Mouse (Mus musculus) forebrain, embryonic 11.5 days (tissue): Measurements from ENCODE around the gene Hif1an. TPM values are rescaled to one million over a fixed set of nuclear protein-coding genes. Genes with fewer than 3 reads are reported as not detected.

Experiments
- polyA plus RNA-seq: library from polyadenylated mRNA; unstranded; fragments of >200 nt; fragmentation: Nextera tagmentation; extraction: Ambion mirVana; gene quantifications from 2 replicates; pipeline ENCODE4 v1.2.1, GENCODE M21; 2014

The Hif1an gene
- polyA plus RNA-seq, 1 experiment from 2014 or later: 33.0 TPM

Other genes with a start within 250 kb of the Hif1an start
- not detected in 2 replicates for gene Scd4, start 229.8 kb upstream of the Hif1an start, polyA plus RNA-seq
- gene Scd1, start 155.0 kb upstream of the Hif1an start, polyA plus RNA-seq: 18.8 and 19.2 TPM in 2 replicates
- gene Wnt8b, start 69.4 kb upstream of the Hif1an start, polyA plus RNA-seq: 60.2 and 63.5 TPM in 2 replicates
- 0.81 and 0.84 TPM in 2 replicates for gene Sec31b, start 17.0 kb upstream of the Hif1an start, polyA plus RNA-seq
- gene Gm20538, start 10.0 kb upstream of the Hif1an start, polyA plus RNA-seq: not detected in 2 replicates
- 424 and 454 TPM in 2 replicates for gene Ndufb8, start 7.4 kb upstream of the Hif1an start, polyA plus RNA-seq
- 0.20 and 0.39 TPM in 2 replicates for gene Pax2, start 193.2 kb downstream of the Hif1an start, polyA plus RNA-seq